Mouse (Mus musculus) brain, embryonic 18.5 days (tissue): ENCODE results near the gene Sf3b5.
A peak's percentile ranks its signal among the peaks of the same experiment; 100 is the strongest.

Experiments used
- DNase-seq: peaks from one replicate; pipeline ENCODE4 v3.0.0-alpha.2; 2012; ENCODE audit warnings: low read depth, low spot score

The Sf3b5 gene

DNA sequence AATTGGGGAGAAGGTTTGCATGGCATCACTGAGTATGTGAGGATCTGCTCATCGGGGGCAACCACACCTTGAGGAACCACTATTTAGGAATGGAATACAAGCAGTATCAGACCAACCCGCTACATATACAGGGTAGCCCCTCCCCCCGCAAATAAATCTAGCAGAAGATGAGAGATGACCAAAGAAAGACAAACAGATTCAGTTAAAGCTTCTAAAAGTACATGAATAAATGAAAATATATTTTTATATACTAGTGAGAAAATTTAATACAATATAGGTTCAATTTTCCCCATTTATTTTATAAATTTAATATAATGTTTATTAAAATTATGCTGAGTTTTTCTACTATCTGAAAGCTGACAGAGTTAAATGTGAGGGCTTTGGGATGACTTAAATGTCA, at the start of gene Sf3b5:
Gene Sf3b5, plus strand, starts transcription at position 301 of the 400 bp plus-strand sequence.
- no peak for DNase-seq

DNA sequence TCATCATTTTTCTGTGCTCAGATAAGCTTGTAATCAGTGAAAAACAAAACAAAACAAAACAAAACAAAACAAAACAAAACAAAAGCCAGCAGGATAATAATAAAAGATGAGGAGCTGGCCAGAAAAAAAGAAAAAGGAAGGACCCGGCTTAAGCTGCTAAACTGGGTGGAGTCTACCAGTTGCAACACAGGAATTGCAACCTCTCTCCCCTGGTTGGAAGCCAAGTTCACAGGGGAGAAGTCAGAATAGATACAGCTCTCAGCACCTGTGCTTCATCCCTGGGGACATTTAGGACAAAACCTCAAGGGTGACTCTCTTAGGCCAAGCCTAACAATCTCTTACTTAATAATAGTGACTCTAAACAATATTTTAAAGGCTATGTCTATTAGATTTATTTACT, 49.3 kb upstream of the Sf3b5 start:
- DNase-seq, result no peak

DNA sequence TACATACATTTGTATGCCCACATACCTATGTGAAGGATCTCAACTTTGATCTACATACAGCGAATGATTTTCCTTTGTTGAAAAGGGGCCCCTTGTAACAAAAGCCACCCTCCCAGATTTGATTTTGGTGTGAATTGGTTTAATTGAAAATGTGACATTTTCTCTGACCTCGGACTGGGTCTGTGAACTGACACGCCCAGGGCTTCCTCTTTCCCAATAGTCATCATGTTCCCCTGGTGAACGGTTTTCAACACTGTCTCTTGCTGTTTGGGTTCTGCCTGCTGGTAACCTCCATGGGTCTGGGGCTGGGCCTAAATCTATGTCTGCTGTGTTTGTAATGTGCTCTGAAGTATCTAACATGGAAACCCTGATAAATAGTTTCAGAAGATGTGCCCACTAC, 47.9 kb upstream of the Sf3b5 start:
- DNase-seq, result no peak

DNA sequence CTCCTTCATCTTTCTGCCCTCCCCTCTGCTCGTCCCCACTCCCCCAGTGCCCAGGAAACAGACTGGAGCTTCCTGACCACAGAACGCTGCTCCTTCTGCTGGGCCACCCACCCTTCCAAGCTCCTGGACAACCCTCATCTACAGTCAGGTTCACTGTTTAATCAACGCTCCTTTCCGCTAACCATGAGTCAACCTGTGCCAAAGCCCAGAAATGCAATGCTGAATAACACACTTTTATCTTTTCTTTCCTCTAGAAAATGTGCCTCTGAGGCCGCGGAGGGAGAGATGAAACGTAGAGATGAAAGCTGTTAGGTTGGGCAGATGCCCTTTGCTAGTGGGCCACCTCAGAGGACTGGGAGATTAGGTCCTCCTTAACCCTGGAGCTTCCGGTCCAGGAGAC, 43.6 kb upstream of the Sf3b5 start:
- DNase-seq, result no peak

DNA sequence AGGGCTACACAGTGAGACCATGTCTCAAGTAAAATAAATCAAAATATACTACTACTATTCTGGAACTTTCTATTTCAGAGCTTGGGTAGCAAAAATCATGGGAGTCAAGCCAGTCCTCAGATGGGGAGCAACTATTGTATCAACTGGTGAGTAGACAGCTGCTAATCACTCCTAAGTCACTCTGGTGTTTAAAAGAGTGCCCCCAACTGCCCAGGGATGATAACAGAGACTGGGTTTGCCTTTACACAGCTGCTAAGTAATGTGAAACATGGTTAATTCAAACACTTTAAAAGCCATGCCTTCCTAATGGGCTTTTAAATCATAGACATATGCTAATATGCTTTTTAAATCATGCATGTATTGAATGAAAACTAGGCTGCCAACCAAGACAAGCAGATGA, 42.9 kb upstream of the Sf3b5 start:
- no peak for DNase-seq

DNA sequence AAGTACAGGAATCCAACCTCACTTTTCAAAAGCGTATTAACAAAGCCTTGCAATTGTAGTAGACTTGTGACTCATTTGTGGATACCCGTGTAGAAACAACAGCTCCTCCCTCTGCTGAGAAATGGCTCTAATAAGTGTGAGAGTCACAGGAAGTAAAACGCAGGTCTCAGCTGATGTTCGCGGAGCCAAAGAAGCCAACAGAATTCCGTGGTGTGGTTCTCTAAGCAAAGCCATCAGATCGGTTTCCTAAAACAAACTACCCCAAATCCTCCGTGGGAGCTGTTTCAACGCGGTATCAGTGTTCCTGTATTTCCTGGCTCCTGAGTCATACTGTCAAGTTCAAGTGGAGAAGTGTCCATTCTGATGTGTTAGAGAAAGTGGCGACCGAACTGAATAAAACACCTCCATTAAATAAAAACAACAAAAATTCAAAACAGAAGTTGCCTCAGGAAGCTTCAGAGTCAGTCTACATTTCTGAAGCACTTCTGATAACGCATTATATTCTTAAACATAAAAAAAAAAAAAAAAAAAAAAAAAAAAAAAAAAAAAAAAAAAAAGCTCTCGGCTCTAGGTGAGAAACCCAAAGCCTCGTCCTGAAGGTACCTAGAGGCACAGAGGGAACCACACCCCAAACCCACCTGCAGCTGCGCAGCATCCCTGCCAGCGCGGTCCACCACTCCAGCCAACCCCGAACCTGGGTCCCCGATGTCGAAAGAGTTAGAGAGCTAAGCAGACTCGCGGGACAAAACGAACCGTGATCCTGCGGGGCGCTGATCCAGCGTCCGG, 41.6 kb upstream of the Sf3b5 start:
- DNase-seq, result no peak

DNA sequence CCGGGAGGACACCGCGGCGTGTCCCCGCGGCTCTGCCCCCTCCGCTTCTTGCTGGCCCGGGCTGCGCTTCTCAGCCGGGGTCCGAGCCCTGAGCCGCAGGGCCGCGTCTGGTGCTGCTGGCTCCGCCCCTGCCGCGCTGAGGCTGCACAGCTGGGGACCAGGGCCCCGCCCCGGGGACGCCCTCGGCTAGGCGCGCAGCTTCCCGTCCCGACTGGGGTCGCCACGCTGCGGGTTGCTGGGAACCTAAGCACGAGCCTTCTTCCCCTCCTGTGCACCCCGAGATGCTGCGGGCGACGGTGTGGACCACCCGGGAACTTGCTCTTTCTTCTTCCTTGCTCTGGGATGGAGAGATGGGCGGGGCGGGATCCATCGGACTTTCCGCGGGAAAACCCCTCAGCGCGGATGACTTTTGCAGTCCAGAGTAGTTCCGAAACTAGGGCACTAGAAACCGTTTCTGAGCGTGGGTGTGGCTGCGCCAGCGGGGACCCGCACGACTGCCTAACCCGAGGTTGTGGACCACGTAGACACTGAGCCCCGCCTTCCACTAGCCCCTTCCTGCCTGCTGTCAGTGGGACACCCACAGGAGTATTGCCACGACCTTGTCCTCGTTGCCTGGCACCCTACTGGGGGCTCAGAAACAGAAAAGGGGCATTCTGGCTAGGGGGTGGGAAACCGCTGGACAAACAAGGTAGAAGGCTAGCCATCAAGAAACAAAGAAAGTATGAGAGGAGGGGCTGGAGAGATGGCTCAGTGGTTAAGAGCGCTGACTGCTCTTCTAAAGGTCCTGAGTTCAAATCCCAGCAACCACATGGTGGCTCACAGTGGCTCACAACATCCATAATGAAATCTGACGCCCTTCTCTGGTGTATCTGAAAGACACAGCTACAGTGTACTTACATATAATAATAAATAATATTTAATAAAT, 40.7 kb upstream of the Sf3b5 start, which contains the start of gene Stx11:
Gene Stx11, minus strand, starts transcription at position 148 of the 925 bp plus-strand sequence.
- DNase-seq, result no peak

DNA sequence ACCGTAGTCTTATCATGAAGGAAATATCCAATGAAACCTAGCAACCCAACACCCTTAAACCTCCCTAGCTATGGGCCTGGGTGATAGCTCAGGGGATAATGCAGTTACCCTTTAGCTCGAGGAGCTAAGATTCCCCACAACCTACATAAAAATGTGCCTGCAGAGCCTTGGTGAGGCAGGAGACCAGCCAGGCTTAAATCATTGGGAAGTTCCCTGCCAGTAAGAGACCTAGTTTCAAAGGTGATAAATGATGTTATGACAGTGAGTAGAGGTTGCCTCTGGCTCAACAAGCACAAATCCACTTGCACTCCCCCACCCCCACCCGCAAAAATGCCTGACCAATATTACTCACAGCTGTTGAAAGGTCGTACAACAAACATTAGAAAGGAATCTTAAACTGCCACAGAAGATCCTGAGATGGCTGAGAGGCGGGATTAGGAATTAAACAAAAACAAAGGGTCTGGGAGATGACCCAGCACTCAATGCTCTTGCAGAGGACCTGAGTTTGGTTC, 39.4 kb upstream of the Sf3b5 start:
- no peak for DNase-seq

DNA sequence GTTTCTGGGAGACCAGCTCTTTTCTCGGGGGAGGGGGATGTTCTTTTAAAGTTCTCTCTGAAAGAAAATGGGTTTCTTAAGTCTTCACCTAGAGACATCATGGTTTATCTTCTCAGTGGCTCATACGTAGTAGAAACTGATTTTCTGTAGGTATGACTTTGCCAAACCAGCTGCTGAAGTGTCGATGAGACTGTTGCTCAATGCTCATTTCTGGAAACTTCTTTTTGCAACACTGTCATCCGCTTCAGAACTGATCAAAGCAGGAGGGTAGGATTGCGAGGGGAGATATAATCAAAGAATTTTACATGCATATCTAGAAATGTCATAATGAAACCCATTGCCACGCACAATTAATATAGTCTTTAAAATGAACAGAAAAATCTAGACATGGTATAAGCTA, 30.6 kb upstream of the Sf3b5 start:
- no peak for DNase-seq

DNA sequence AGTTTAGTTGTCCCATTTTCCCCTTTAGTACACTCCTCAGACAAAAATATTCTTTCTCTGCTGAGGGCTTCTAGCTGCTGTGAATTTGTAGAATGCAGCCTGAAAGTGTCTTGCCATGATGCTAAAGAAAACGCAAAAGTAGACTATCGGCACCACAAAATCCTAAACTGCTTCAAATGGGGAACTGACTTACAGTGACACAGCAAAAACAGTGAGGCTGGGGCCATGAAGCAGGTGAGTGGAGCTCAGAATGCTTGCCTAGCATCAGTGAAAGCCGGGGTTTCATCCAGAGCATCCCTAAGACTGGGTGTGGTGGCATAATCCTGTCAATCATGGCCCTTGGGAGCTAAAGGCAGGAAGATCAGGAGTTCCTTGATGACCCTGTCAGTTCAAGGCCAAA, 29.7 kb upstream of the Sf3b5 start:
- DNase-seq, result no peak

DNA sequence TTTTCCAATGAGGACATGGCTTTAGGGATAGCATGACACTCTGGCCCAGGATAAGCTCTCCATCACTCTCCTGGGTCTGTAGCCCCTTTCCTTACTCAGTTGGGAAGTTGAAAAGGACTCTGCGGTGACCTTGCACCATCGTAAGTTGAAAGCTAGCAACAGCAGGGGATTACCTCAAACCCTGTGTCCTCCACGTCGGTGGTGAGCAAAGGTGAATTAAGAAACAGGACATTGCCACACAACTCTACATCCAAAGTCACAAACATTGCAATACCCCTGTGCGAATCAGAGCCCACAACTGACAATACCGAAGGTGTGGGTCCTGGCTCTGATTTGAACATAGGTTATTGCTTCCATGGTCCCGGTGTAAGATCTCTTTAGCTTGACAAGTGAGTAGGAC, 29.2 kb upstream of the Sf3b5 start:
- DNase-seq, result no peak

DNA sequence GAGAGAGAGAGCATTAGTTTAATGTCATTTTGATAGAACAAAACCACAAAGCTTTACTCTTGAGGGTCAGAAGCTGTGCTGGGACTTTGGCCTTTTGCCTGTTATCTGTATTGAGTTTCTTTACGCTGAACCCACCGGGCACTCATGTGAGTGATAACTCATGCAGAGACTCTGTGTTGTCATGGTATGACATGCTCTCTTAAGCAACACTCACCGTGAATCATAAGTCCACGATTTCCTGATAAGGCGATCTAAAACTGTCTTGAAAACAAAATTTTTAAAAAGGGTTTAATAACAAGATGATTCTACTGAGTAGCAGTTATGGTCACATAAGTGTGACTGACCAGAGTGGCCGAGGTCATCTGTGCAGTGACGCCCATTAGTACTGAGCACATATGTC, 28.6 kb upstream of the Sf3b5 start:
- no peak for DNase-seq

DNA sequence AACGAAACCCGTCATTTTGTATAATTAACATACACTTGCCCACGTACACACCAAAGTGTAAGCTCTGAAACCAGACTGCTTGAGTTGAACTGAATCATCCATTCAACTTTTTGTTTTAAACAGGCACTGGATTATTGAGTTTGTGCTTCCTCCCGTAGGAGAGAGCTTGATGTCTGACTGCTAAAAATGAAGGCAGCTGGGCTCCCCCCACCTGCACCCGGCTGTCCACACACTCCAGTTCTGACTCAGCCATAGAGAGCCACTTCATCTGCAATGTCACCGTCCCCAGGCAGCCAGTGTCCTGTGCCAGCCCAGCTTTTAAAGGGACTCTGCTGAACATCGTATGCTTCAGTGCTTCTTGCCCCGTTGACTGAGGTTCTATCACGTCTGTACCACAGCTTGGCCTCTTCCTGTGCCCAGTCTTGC, 27.3 kb upstream of the Sf3b5 start:
- DNase-seq, result no peak

DNA sequence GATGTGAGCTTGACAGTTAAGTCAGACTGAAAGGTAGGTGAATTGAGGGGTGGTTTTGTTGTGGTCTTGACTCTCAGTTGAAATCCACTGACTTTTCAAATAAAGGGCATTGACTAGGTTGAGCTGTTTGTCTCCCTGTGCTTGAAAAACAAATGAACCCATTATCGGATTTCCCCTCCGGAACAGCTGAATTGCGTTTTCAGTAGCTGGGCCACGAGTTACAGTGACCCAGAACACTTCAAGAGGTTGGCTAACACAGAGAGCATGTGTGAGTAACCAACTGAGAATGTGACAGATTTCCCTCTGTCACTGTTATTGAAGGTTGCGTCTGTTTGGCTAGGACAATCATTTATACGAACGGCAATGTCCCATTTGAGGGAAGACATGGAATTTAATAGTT, 24.1 kb upstream of the Sf3b5 start:
- no peak for DNase-seq

DNA sequence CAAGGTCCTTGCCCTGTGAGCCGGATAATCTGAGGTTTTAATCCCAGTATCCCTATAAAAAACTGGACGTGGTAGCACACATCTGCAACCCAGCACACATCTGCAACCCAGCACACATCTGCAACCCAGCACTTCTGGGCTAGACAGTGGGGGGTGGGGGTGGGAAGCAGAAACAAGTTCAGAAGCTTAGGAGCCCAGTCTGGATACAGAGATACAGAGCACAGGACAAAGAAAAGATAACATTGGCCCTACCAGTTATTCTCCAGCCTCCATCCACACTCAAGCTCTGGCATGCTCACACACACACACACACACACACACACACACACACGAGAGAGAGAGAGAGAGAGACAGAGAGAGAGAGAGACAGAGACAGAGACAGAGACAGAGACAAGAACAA, 21.6 kb upstream of the Sf3b5 start:
- DNase-seq, result no peak

DNA sequence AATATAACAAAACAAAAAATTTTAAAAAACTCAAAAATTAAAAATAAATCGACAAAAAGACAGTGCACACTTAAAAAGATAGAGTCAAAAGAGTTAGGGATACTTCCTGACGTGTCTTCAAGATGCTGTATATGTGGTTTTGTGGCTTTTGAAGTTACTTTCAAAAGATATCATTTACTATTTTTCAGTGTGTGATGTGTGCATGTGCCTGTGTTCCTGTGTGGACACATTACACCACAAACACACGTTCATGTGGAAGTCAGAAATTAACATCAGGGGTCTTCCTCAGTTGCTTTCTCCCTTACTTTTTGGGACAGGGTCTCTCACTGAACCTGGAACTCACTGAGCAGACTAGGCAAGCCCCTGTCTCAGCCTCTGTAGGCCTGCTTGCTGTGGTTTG, 20.1 kb upstream of the Sf3b5 start:
- DNase-seq, result no peak

DNA sequence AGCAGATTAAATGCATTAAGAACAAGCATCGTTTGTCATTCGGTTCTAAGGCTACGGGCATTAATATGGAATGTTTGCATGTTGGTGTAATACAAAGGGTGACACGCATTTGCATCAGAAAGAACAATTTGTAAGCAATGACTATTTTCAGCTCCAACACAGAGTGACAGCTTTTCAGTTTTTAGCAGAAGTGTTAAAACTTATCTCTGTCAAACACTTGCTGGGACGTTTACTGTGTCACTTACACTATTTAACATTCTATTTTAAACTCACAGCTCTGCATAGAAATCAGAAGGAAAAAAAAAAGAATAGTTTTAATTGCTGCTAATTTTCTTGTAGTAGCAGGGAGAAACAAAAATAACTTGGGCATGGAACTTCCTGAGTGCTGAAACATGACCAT, 18.7 kb upstream of the Sf3b5 start:
- no peak for DNase-seq

DNA sequence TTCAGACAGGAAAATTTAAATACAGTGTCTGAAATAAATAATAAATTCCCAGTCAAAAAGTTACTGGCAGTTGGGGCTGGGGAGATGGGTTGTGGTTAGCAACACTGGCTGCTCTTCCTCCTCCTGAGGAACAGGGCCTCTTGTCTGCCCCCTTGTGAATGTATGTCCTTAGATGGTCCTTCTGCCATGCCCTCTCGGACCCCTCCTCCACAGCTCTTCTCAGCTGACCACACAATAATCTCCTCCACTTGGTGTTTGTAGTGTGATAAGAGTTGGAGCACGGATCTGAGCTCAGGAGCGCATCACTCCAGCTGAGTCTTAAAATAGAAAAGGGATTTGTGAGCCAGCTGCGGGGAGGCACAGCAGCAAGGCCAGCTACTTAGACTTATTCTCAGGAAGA, 18.2 kb upstream of the Sf3b5 start:
- no peak for DNase-seq

DNA sequence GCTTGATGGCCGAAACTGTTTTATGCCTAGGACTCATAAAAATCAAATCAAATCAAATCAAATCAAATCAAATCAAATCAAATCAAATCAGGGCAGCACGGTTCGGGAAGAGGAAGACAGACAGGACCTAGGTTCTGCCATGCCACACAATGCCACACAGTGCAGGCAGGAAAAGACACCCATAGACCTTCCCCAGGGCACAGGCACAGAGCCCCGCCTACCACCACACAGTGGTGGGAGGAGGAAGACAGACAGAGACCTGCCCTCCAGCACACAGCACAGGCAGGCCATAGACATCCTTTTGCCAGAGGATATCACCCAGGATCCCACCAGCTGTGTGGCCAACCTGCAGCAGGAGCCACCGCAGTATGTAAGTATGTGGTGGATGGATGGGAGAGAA, 13.2 kb upstream of the Sf3b5 start:
- DNase-seq, result no peak

DNA sequence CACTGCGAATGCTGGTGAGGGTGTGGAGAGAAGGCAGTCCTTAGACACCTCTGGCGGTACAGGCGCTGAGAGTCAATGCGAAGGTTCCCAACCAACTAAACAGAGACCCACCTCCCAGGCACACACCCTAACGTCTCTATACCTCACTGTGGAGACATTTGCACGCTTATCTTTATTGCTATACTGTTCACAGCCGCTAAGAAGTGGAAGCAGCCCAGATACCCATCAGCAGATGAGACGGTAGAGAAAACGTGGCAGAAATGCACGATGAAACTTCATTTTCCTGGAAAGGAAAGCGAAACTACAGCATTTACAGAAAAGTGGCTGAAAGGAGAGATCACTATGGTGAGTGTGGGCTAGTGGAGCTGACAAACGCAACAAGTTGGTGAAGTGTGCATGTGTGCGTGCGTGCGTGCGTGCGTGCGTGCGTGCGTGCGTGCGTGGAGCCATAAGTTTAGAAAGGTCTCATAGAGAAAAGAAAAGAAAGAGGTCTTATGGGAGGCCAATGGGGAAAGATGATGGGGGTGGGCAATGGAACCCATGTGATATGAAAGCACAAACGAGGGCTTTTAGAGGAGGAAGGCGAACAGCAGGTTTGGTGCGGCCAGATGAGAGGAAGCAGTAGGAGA, 11.6 kb upstream of the Sf3b5 start:
- DNase-seq, result no peak

DNA sequence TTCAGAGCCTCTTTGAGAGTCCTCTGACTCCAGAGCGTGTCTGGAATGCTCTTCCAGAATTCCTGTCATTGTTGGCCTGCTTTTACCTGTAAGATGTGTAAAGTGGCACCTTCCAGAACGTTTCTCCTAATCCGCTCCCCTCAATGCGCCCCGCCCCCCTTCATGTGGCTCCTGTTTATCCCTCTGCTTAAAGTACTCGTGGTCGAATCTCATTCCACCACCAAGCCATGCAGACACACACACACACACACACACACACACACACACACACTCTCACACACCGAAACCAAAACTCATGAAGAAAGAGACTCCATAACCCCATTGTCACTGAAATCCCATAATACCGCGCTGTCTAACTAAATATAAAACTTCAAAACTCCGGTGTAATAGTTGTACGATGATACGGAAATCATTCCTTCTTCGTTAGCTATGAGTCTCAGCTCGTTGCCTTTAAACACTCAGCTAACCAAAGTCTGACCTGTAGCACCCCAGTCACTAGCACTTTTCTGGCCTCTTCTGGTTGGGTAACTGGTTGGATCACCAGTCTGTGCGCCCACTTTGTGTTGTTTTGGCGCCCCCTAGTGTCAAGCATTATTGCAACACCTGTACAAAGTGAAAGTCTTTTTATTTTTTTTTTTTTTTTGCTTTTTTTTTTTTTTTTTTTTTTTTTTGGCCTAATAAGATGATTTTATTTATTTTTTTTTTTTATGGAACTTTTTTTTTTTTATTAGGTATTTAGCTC, 8.2 kb upstream of the Sf3b5 start:
- DNase-seq, result peak; percentile 42
